Mouse (Mus musculus) stomach, adult 2 months (tissue): Measurements from ENCODE around the gene Col9a2. TPM values are rescaled to one million over a fixed set of nuclear protein-coding genes. Genes with fewer than 3 reads are reported as not detected.

ENCODE experiments used
- polyA plus RNA-seq: library from polyadenylated mRNA; depleted of rRNA; stranded (reverse); fragments of >200 nt; gene quantifications from 2 replicates; pipeline ENCODE4 v1.2.3, GENCODE M21; 2012; rRNA removed

The Col9a2 gene
- 0.18 and 0.42 TPM in 2 replicates for polyA plus RNA-seq

DNA sequence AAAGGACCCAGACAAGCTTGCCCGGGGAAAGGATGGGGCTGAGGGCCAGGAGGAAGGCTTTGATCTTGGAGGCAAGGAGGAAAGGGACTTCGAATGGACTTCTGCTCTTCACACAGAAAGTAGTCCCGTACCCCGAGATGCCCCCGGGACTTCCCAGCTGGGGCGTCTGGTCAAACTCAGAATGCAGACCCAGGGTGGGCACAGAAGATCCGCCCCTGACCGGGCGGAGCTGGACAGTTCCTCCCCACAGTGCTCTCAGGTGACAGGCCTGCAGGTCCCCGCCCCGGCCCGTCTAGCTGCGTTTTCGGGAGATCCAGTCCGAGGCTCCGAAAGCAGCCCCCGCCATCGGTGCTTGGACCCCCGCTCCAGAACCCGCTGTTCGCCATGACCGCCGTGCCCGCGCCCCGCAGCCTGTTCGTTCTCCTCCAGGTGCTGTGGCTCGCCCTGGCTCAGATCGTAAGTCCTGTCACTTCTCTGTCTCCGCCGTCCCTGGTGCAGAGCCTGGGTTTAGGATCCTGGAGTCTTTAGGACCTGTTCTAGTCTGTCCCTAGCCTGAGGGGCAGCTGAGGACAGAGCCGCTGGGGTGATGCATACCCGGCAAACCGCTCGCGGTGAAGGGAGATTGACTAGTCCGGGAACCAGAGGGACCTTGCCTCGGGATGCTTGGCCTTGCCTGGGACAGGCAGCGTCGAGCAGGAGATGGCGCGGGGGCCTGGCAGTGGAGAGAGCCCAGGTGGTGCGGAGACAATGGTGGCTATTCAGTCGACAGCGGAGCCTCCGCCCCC, at the start of gene Col9a2:
TSS of gene Col9a2 (plus strand) at position 55 of the 785 bp plus-strand sequence.

DNA sequence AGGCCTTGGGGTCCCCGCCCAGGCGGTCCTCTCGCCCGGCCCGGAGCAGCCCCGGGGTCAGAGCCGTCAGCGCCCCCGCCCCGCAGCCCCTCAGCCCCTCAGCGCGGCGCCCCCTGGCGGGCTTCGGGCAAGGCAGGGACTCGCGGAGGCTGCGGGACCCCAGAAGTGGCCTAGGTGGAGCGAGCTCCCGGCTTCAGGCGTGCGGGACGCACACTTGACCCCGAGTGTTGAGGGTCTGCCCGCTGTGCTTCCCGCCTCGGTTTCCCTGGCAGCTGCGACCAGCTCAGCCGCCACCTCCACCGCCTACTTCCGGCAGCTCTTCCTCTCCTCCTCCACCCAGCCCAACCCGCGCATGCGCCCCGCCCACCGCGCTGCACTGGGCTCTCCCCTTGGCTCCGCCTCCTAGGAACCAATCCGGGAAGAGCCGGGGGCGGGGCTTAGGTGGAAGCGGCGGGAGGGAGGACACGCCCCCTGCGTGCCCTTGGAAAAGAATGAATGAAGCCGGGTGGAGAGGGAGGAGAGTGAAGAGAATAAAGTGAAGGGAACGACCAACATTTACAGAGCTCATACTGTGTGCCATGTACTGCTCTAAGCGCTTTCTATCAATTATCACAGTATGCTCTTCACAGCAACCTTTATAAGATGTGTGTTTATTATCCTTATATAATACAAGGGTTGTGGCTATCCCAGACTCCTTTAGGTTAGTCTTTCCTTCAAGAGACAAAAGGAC, 22.1 kb upstream of the Col9a2 start, which contains the start of gene Smap2:
TSS of gene Smap2 (minus strand) at position 320 of the 730 bp plus-strand sequence.

DNA sequence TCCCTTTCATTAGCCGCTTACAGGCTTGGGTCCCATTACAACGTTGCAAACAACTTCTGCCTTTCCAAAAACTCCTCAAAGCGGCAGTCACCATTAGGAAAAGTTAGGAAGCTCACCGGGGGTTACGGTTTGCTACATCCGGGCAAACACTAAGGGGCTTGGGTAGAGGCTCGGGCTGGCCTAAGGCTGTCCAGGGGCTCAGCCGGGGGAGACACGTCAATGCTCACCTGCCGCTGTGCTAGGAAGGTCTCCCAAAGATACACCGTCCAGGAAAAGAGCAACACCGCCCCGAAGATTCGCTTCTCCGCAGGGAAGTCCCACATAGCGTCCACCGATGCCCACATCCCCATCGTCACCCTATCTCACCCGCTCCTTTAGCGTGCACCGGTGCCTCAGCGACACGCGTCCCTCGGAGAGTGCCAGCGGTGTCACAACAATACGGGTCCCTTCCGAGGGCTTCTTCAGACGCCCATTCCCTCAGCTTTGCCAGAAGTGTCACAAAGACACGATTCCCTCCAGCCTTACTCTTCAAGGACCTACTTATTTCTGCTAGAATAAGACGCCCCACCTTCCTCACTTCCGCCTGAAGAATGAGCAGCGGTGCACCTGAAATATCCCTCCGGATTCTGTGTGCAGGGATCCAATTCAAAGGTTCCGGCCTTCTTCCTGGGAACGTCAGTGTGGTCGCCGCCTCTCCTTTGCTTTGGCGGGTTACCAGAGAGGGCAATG, 58.6 kb downstream of the Col9a2 start, which contains the start of gene Zmpste24:
TSS of gene Zmpste24 (minus strand) at position 592 of the 729 bp plus-strand sequence.

Other genes starting within 250 kb of the Col9a2 start
- gene Nfyc, start 207.8 kb upstream of the Col9a2 start, polyA plus RNA-seq: 81.9 and 104 TPM in 2 replicates
- 0.23 and 0.48 TPM in 2 replicates for gene Rims3, start 184.6 kb upstream of the Col9a2 start, polyA plus RNA-seq
- gene Exo5, start 114.4 kb upstream of the Col9a2 start, polyA plus RNA-seq: 0.45 and 0.62 TPM in 2 replicates
- gene Zfp69, start 87.7 kb upstream of the Col9a2 start, polyA plus RNA-seq: 0.72 and 1.00 TPM in 2 replicates
- 14.1 and 20.3 TPM in 2 replicates for gene Smap2, start 22.1 kb upstream of the Col9a2 start, polyA plus RNA-seq
- 7.5 and 8.4 TPM in 2 replicates for gene Zmpste24, start 58.9 kb downstream of the Col9a2 start, polyA plus RNA-seq
- gene Tmco2, start 69.8 kb downstream of the Col9a2 start, polyA plus RNA-seq: not detected in 2 replicates
- gene Rlf, start 175.7 kb downstream of the Col9a2 start, polyA plus RNA-seq: 0.18 and 0.37 TPM in 2 replicates